Mouse (Mus musculus): ENCODE data around the gene Cox16.

- TF ChIP-seq CTCF (IDR thresholded peaks at IDR 0.05; ENCODE audit: low read depth), result no peak
- TF ChIP-seq EP300 (IDR thresholded peaks at IDR 0.05; ENCODE audit: low read depth), result no peak
Measured at GRCm38 (mm10) chr12:81483656-81484055, 1.3 kb downstream of the Cox16 start.

All from liver, postnatal 0 days (tissue).